Mouse (Mus musculus) olfactory bulb, adult 2 months (tissue): Measurements from ENCODE around the gene Ntm.

Experiments used
- CTCF ChIP-seq: fragments of 200-500 bp; IDR thresholded peaks from 2 replicates; pipeline ENCODE4 v1.5.1; 2012; ENCODE audit warnings: low read depth, mild to moderate bottlenecking, low read length, moderate library complexity; ENCODE audit not compliant: insufficient read depth
- POLR2A ChIP-seq: fragments of 200-500 bp; IDR thresholded peaks from 2 replicates; pipeline ENCODE4 v1.6.1; 2012; ENCODE audit warnings: mild to moderate bottlenecking, low read depth, low read length, moderate library complexity; ENCODE audit not compliant: insufficient read depth

DNA sequence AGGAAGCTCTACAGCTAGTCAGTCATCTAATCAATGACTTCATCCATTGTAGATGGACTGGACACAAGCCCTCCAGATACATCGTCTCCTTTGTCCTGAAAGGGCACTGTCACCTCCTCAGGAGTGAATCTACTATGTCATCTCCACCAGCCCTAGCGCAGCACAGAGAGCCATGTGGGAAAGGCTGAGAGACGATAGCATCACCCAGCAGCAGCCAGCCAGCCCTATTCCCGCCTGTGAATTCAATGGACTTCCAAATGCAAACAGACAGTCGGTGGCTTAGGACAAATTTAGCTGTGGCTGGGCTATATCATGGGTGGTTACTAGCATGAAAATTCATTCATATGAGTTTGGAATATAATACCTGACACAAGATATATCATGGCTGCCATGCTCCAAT is 70.1 kb downstream of the Ntm start:
- no peak for TF ChIP-seq POLR2A
- no peak for TF ChIP-seq CTCF
